Mouse (Mus musculus): ENCODE results near the gene Pik3r3. TPM values are rescaled to one million over a fixed set of nuclear protein-coding genes. Genes with fewer than 3 reads are reported as not detected.

Pik3r3 gene
- total RNA-seq (2014; rRNA removed; ENCODE audit: low replicate concordance), result 7.7 and 8.5 TPM in 2 replicates
- 8.0 and 10.3 TPM in 2 replicates for polyA plus RNA-seq (2015; fragmentation: Nextera tagmentation; extraction: Ambion mirVana)

GRCm38 (mm10) chr4:116221140-116221851, at the start of gene Pik3r3:
Gene Pik3r3, plus strand, starts transcription at chr4:116221618.
- Histone ChIP-seq H3K4me3 (ENCODE audit: low read depth, low read length) (peak within 1 kb of the TSS; percentile 91), H3K36me3 (replicated peaks; ENCODE audit: control insufficient read depth, insufficient read depth, low read length) (no peaks in the 10 kb centered on the region), H3K27me3 (ENCODE audit: control insufficient read depth, insufficient read depth, low read length) (no peaks in the 10 kb centered on the region), H3K4me1 (ENCODE audit: control insufficient read depth, insufficient read depth) (peaks cover 10% of the 10 kb centered on the region; the same call in 1 of the 2 replicates), H3K9ac (replicated peaks; ENCODE audit: low read depth, low read length) (peak within 1 kb of the TSS; percentile 95), H3K4me2 (ENCODE audit: low read depth, low read length) (peak within 1 kb of the TSS; percentile 87), H3K27ac (ENCODE audit: low read depth) (peak within 1 kb of the TSS; percentile 100), H3K9me3 (replicated peaks; ENCODE audit: control insufficient read depth, low read length) (no peaks in the 10 kb centered on the region)
- DNase-seq (ENCODE audit: low spot score) (peak; percentile 99), ATAC-seq (ENCODE audit: insufficient read depth, low read depth) (peak; percentile 99)
- peak; percentile 64; the same call in 1 of the 2 replicates for TF ChIP-seq EP300 (IDR thresholded peaks at IDR 0.05; ENCODE audit: low read depth)
- TF ChIP-seq CTCF (IDR thresholded peaks at IDR 0.05; ENCODE audit: low read depth), result no peak
- 1% methylated on average over 52 of the region's 53 CpGs for WGBS

GRCm38 (mm10) chr4:116173072-116173471, 48.3 kb upstream of the Pik3r3 start, which contains the start of the genes 1700042G07Rik and Gm49337:
Gene 1700042G07Rik, plus strand, starts transcription at chr4:116173372.
Gene Gm49337, plus strand, starts transcription at chr4:116173384.
- no peak for TF ChIP-seq EP300 (IDR thresholded peaks at IDR 0.05; ENCODE audit: low read depth)
- no peak for TF ChIP-seq CTCF (IDR thresholded peaks at IDR 0.05; ENCODE audit: low read depth)
- no peak within 1 kb of the TSS for H3K9ac ChIP-seq (replicated peaks; ENCODE audit: low read depth, low read length)
- WGBS, result 88% methylated on average over 6 of the region's 6 CpGs

GRCm38 (mm10) chr4:116173752-116174151, 47.7 kb upstream of the Pik3r3 start:
- no peaks in the 10 kb centered on the region for H3K9me3 ChIP-seq (replicated peaks; ENCODE audit: control insufficient read depth, low read length)
- no peak overlapping the region for H3K4me3 ChIP-seq (ENCODE audit: low read depth, low read length)
- DNase-seq (ENCODE audit: low spot score) (no peak), ATAC-seq (ENCODE audit: insufficient read depth, low read depth) (no peak)
- no peak overlapping the region for H3K4me2 ChIP-seq (ENCODE audit: low read depth, low read length)
- H3K4me1 ChIP-seq (ENCODE audit: control insufficient read depth, insufficient read depth), result peaks cover 32% of the 10 kb centered on the region
- no peaks in the 10 kb centered on the region for H3K36me3 ChIP-seq (replicated peaks; ENCODE audit: control insufficient read depth, insufficient read depth, low read length)
- 95% methylated on average over 4 of the region's 4 CpGs for WGBS
- H3K27ac ChIP-seq (ENCODE audit: low read depth), result peak overlapping the region; percentile 88
- TF ChIP-seq CTCF (IDR thresholded peaks at IDR 0.05; ENCODE audit: low read depth) (no peak), EP300 (IDR thresholded peaks at IDR 0.05; ENCODE audit: low read depth) (no peak)
- no peaks in the 10 kb centered on the region for H3K27me3 ChIP-seq (ENCODE audit: control insufficient read depth, insufficient read depth, low read length)
- H3K9ac ChIP-seq (replicated peaks; ENCODE audit: low read depth, low read length), result no peak overlapping the region

More at GRCm38 (mm10) chr4:116173072-116173471, 48.3 kb upstream of the Pik3r3 start, which contains the start of the genes 1700042G07Rik and Gm49337:
- peaks cover 32% of the 10 kb centered on the region for H3K4me1 ChIP-seq (ENCODE audit: control insufficient read depth, insufficient read depth)
- H3K27me3 ChIP-seq (ENCODE audit: control insufficient read depth, insufficient read depth, low read length), result no peaks in the 10 kb centered on the region
- H3K36me3 ChIP-seq (replicated peaks; ENCODE audit: control insufficient read depth, insufficient read depth, low read length), result no peaks in the 10 kb centered on the region
- no peak within 1 kb of the TSS for H3K4me2 ChIP-seq (ENCODE audit: low read depth, low read length)
- no peak for ATAC-seq (ENCODE audit: insufficient read depth, low read depth)
- no peaks in the 10 kb centered on the region for H3K9me3 ChIP-seq (replicated peaks; ENCODE audit: control insufficient read depth, low read length)
- DNase-seq (ENCODE audit: low spot score), result no peak
- H3K4me3 ChIP-seq (ENCODE audit: low read depth, low read length), result no peak within 1 kb of the TSS
- H3K27ac ChIP-seq (ENCODE audit: low read depth), result peak within 1 kb of the TSS; percentile 88

GRCm38 (mm10) chr4:116174466-116175116, 46.8 kb upstream of the Pik3r3 start:
- H3K27me3 ChIP-seq (ENCODE audit: control insufficient read depth, insufficient read depth, low read length), result no peaks in the 10 kb centered on the region
- TF ChIP-seq EP300 (IDR thresholded peaks at IDR 0.05; ENCODE audit: low read depth), result no peak
- no peak for TF ChIP-seq CTCF (IDR thresholded peaks at IDR 0.05; ENCODE audit: low read depth)
- no peak overlapping the region for H3K4me3 ChIP-seq (ENCODE audit: low read depth, low read length)
- peak overlapping the region; percentile 88 for H3K27ac ChIP-seq (ENCODE audit: low read depth)
- 16% methylated on average over 6 of the region's 6 CpGs for WGBS
- H3K4me2 ChIP-seq (ENCODE audit: low read depth, low read length), result no peak overlapping the region
- peak; percentile 55 for ATAC-seq (ENCODE audit: insufficient read depth, low read depth)
- H3K36me3 ChIP-seq (replicated peaks; ENCODE audit: control insufficient read depth, insufficient read depth, low read length), result no peaks in the 10 kb centered on the region
- H3K9me3 ChIP-seq (replicated peaks; ENCODE audit: control insufficient read depth, low read length), result no peaks in the 10 kb centered on the region
- peak; percentile 68 for DNase-seq (ENCODE audit: low spot score)
- 0 out of 2 replicates have a peak overlapping the region, but pooled peaks have one; percentile 24 for H3K9ac ChIP-seq (replicated peaks; ENCODE audit: low read depth, low read length)
- peaks cover 32% of the 10 kb centered on the region for H3K4me1 ChIP-seq (ENCODE audit: control insufficient read depth, insufficient read depth)

GRCm38 (mm10) chr4:116175136-116175535, 46.3 kb upstream of the Pik3r3 start:
- TF ChIP-seq CTCF (IDR thresholded peaks at IDR 0.05; ENCODE audit: low read depth) (no peak), EP300 (IDR thresholded peaks at IDR 0.05; ENCODE audit: low read depth) (no peak)
- Histone ChIP-seq H3K9me3 (replicated peaks; ENCODE audit: control insufficient read depth, low read length) (no peaks in the 10 kb centered on the region), H3K27me3 (ENCODE audit: control insufficient read depth, insufficient read depth, low read length) (no peaks in the 10 kb centered on the region), H3K27ac (ENCODE audit: low read depth) (peak overlapping the region; percentile 88), H3K4me3 (ENCODE audit: low read depth, low read length) (no peak overlapping the region), H3K36me3 (replicated peaks; ENCODE audit: control insufficient read depth, insufficient read depth, low read length) (no peaks in the 10 kb centered on the region), H3K9ac (replicated peaks; ENCODE audit: low read depth, low read length) (0 out of 2 replicates have a peak overlapping the region, but pooled peaks have one; percentile 24), H3K4me1 (ENCODE audit: control insufficient read depth, insufficient read depth) (peaks cover 32% of the 10 kb centered on the region), H3K4me2 (ENCODE audit: low read depth, low read length) (no peak overlapping the region)
- ATAC-seq (ENCODE audit: insufficient read depth, low read depth), result no peak
- DNase-seq (ENCODE audit: low spot score), result no peak
